Mouse (Mus musculus): ENCODE results near the gene Psmb5. TPM values are rescaled to one million over a fixed set of nuclear protein-coding genes. Genes with fewer than 3 reads are reported as not detected.

Psmb5 gene
- total RNA-seq, 1 experiment, result 202 TPM

DNA sequence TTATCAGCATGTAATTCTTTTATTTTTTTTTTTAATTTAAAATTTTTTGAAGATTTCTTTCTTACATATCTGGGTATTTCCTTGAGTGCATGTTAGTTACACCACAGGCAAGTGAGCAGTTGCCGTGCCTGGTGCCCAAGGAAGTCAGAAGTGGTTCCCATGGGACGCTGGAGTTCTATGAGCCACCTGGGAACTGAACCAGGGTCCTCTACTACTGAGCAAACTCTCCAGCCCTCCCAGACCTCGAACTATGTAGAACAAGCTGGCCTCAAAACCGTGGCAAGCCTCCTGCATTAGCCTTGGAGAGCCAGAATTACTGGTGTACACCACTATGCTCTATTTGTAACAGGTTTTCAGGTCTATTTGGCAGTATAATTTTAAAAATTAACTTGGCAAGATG lies 15.2 kb downstream of the Psmb5 start:
- no peaks in the 10 kb centered on the region for H3K36me3 ChIP-seq (ENCODE audit: control insufficient read depth, insufficient read depth, low read length, poor library complexity, severe bottlenecking)
- no peaks in the 10 kb centered on the region for H3K9me3 ChIP-seq (ENCODE audit: control insufficient read depth, insufficient read depth, low read depth, low read length)
- in situ Hi-C loops (cut with MboI; ENCODE audit: low sequenced_read_pairs in 2 of 2, unreplicated experiment in 2 of 2), result no loop called here
- no peak for DNase-seq (ENCODE audit: low read depth, low spot score)
- H3K27ac ChIP-seq (ENCODE audit: insufficient read depth, low read depth, low read length, poor library complexity, severe bottlenecking), result peak overlapping the region; percentile 77; the same call in 1 of the 2 replicates
- peak overlapping the region; percentile 65; the same call in 1 of the 2 replicates for H3K9ac ChIP-seq (ENCODE audit: insufficient read depth, low read depth, low read length, poor library complexity, severe bottlenecking)
- H3K4me3 ChIP-seq (ENCODE audit: insufficient read depth in 1 of 2, low read depth in 1 of 2, low read length in 2 of 2, poor library complexity in 1 of 2, severe bottlenecking in 1 of 2), result peak overlapping the region; percentile 69 to 89
- TF ChIP-seq ZNF384 (IDR thresholded peaks at IDR 0.05; ENCODE audit: low read depth, low read length) (0 out of 2 replicates have a peak, but pooled peaks have one; percentile 16), CHD2 (IDR thresholded peaks at IDR 0.05; ENCODE audit: low read depth, low read length) (no peak), MAFK (IDR thresholded peaks at IDR 0.05; ENCODE audit: insufficient read depth, low read depth, low read length) (no peak)
- peaks cover 2 to 8% of the 10 kb centered on the region in 2 experiments; a peak in 2 of 4 replicates for H3K4me1 ChIP-seq (ENCODE audit: control insufficient read depth in 2 of 2, insufficient read depth in 2 of 2, low read length in 2 of 2, poor library complexity in 1 of 2)

DNA sequence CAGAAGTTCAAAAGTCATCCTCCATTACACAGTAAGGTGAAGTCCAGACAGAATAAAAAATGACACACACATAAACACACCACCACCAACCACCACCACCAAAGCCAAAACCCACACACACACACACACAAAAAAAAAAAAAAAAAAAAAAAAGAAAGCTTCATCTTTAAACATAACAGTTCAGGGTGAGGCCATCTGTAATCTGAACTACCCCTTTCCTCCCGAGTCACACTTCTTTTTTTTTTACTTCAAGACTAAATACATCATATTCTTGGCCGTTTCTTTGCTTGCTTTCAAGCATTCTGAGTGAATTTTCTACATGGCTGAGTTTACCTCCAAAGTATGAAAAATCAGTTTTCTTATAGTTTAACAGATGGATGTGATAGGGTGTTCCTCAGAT lies 16.2 kb downstream of the Psmb5 start:
- in situ Hi-C loops (cut with MboI; ENCODE audit: low sequenced_read_pairs in 2 of 2, unreplicated experiment in 2 of 2), result no loop called here
- H3K4me1 ChIP-seq (ENCODE audit: control insufficient read depth in 2 of 2, insufficient read depth in 2 of 2, low read length in 2 of 2, poor library complexity in 1 of 2), result peaks cover 2 to 6% of the 10 kb centered on the region in 2 experiments; a peak in 2 of 4 replicates
- H3K27ac ChIP-seq (ENCODE audit: insufficient read depth, low read depth, low read length, poor library complexity, severe bottlenecking), result no peak overlapping the region
- no peaks in the 10 kb centered on the region for H3K9me3 ChIP-seq (ENCODE audit: control insufficient read depth, insufficient read depth, low read depth, low read length)
- TF ChIP-seq MAFK (IDR thresholded peaks at IDR 0.05; ENCODE audit: insufficient read depth, low read depth, low read length) (no peak), ZNF384 (IDR thresholded peaks at IDR 0.05; ENCODE audit: low read depth, low read length) (no peak), CHD2 (IDR thresholded peaks at IDR 0.05; ENCODE audit: low read depth, low read length) (no peak), ZC3H11A (IDR thresholded peaks at IDR 0.05; ENCODE audit: borderline replicate concordance, low read depth, low read length) (no peak), HCFC1 (IDR thresholded peaks at IDR 0.05; ENCODE audit: borderline replicate concordance, insufficient read depth, low read length) (no peak)
- DNase-seq (ENCODE audit: low read depth, low spot score), result no peak
- no peaks in the 10 kb centered on the region for H3K36me3 ChIP-seq (ENCODE audit: control insufficient read depth, insufficient read depth, low read length, poor library complexity, severe bottlenecking)
- H3K9ac ChIP-seq (ENCODE audit: insufficient read depth, low read depth, low read length, poor library complexity, severe bottlenecking), result no peak overlapping the region
- no peak overlapping the region for H3K4me3 ChIP-seq (ENCODE audit: insufficient read depth in 1 of 2, low read depth in 1 of 2, low read length in 2 of 2, poor library complexity in 1 of 2, severe bottlenecking in 1 of 2)

DNA sequence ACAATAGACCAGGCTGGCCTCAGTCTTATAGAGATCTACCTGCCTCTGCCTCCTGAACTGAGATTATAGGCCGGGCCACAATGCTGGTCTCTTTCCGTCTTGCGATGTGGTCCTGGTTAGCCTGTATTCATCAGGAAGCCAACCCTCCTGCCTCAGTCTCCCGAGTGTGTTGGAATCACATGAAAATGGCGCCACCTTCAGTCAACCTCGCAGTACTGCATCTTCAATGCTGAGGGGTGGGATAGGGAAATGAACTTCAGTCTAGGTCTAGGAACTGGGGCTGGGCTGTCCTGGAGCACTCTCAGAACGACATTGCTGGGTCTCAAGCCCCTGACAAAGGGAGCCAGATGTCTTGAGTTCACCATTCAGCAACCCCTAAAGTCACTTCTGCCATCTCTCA lies 20.7 kb downstream of the Psmb5 start:
- in situ Hi-C loops (cut with MboI; ENCODE audit: low sequenced_read_pairs in 2 of 2, unreplicated experiment in 2 of 2), result no loop called here
- Histone ChIP-seq H3K36me3 (ENCODE audit: control insufficient read depth, insufficient read depth, low read length, poor library complexity, severe bottlenecking) (no peaks in the 10 kb centered on the region), H3K4me1 (ENCODE audit: control insufficient read depth in 2 of 2, insufficient read depth in 2 of 2, low read length in 2 of 2, poor library complexity in 1 of 2) (peaks cover 0 to 11% of the 10 kb centered on the region in 2 experiments; a peak in 2 of 4 replicates), H3K4me3 (ENCODE audit: insufficient read depth in 1 of 2, low read depth in 1 of 2, low read length in 2 of 2, poor library complexity in 1 of 2, severe bottlenecking in 1 of 2) (no peak overlapping the region), H3K27ac (ENCODE audit: insufficient read depth, low read depth, low read length, poor library complexity, severe bottlenecking) (no peak overlapping the region), H3K9ac (ENCODE audit: insufficient read depth, low read depth, low read length, poor library complexity, severe bottlenecking) (no peak overlapping the region), H3K9me3 (ENCODE audit: control insufficient read depth, insufficient read depth, low read depth, low read length) (no peaks in the 10 kb centered on the region)
- TF ChIP-seq HCFC1 (IDR thresholded peaks at IDR 0.05; ENCODE audit: borderline replicate concordance, insufficient read depth, low read length) (no peak), ZNF384 (IDR thresholded peaks at IDR 0.05; ENCODE audit: low read depth, low read length) (no peak), CHD2 (IDR thresholded peaks at IDR 0.05; ENCODE audit: low read depth, low read length) (no peak)
- no peak for DNase-seq (ENCODE audit: low read depth, low spot score)

- peak overlapping the region; percentile 64 to 68 for H3K4me3 ChIP-seq (ENCODE audit: insufficient read depth in 1 of 2, low read depth in 1 of 2, low read length in 2 of 2, poor library complexity in 1 of 2, severe bottlenecking in 1 of 2)
- TF ChIP-seq ZC3H11A (IDR thresholded peaks at IDR 0.05; ENCODE audit: borderline replicate concordance, low read depth, low read length), result no peak
- no peak for TF ChIP-seq MAFK (IDR thresholded peaks at IDR 0.05; ENCODE audit: insufficient read depth, low read depth, low read length)
- no peak for TF ChIP-seq CHD2 (IDR thresholded peaks at IDR 0.05; ENCODE audit: low read depth, low read length)
- TF ChIP-seq HCFC1 (IDR thresholded peaks at IDR 0.05; ENCODE audit: borderline replicate concordance, insufficient read depth, low read length), result no peak
- no peak for TF ChIP-seq ZNF384 (IDR thresholded peaks at IDR 0.05; ENCODE audit: low read depth, low read length)
- H3K9me3 ChIP-seq (ENCODE audit: control insufficient read depth, insufficient read depth, low read depth, low read length), result no peaks in the 10 kb centered on the region
- peaks cover 0 to 13% of the 10 kb centered on the region in 2 experiments; a peak in 2 of 4 replicates for H3K4me1 ChIP-seq (ENCODE audit: control insufficient read depth in 2 of 2, insufficient read depth in 2 of 2, low read length in 2 of 2, poor library complexity in 1 of 2)
- H3K36me3 ChIP-seq (ENCODE audit: control insufficient read depth, insufficient read depth, low read length, poor library complexity, severe bottlenecking), result no peaks in the 10 kb centered on the region
- peak overlapping the region; percentile 37 for H3K9ac ChIP-seq (ENCODE audit: insufficient read depth, low read depth, low read length, poor library complexity, severe bottlenecking)
- no peak overlapping the region for H3K27ac ChIP-seq (ENCODE audit: insufficient read depth, low read depth, low read length, poor library complexity, severe bottlenecking)
- in situ Hi-C loops (cut with MboI; ENCODE audit: low sequenced_read_pairs in 2 of 2, unreplicated experiment in 2 of 2), result no loop called here
- no peak for DNase-seq (ENCODE audit: low read depth, low spot score)
These were observed 23.0 kb downstream of the Psmb5 start for GRCm38 (mm10) chr14:54594631-54595414.

All from ES-E14 (cell line).